Mouse (Mus musculus): Measurements from ENCODE around the gene Taf1d. TPM values are rescaled to one million over a fixed set of nuclear protein-coding genes. Genes with fewer than 3 reads are reported as not detected.

Taf1d gene
- 34.9 and 35.3 TPM in 2 replicates for polyA plus RNA-seq (2015; fragmentation: Nextera tagmentation; extraction: Ambion mirVana)

GRCm38 (mm10) chr9:15305503-15306397 is at the start of gene Taf1d:
Gene Taf1d, plus strand, starts transcription at chr9:15306214.
- Histone ChIP-seq H3K27ac (ENCODE audit: low read length) (peak within 1 kb of the TSS; percentile 92), H3K4me3 (ENCODE audit: low read depth, low read length) (peak within 1 kb of the TSS; percentile 82), H3K27me3 (replicated peaks; ENCODE audit: insufficient read depth, low read length) (no peaks in the 10 kb centered on the region), H3K4me2 (replicated peaks; ENCODE audit: low read depth, low read length) (peak within 1 kb of the TSS; percentile 90), H3K9ac (replicated peaks; ENCODE audit: low read depth) (peak within 1 kb of the TSS; percentile 88), H3K4me1 (ENCODE audit: insufficient read depth, low read depth, low read length) (peaks cover 17% of the 10 kb centered on the region), H3K9me3 (ENCODE audit: low read length) (no peaks in the 10 kb centered on the region), H3K36me3 (ENCODE audit: insufficient read depth, low read length) (peaks cover 11% of the 10 kb centered on the region; the same call in 1 of the 2 replicates)
- ATAC-seq: peak; percentile 96
- DNase-seq (ENCODE audit: low spot score): peak; percentile 96
- TF ChIP-seq CTCF (IDR thresholded peaks at IDR 0.05) (no peak; the same call in 1 of the 2 replicates), EP300 (IDR thresholded peaks at IDR 0.05) (no peak)
- 12% methylated on average over 45 of the region's 45 CpGs for WGBS

- DNase-seq (ENCODE audit: low spot score): no peak
- H3K4me3 ChIP-seq (ENCODE audit: low read depth, low read length): no peak overlapping the region
- H3K9me3 ChIP-seq (ENCODE audit: low read length): no peaks in the 10 kb centered on the region
- WGBS: 74% methylated on average over 3 of the region's 3 CpGs
- TF ChIP-seq EP300 (IDR thresholded peaks at IDR 0.05): no peak
- no peak for TF ChIP-seq CTCF (IDR thresholded peaks at IDR 0.05)
- no peaks in the 10 kb centered on the region for H3K4me1 ChIP-seq (ENCODE audit: insufficient read depth, low read depth, low read length)
- peaks cover 5% of the 10 kb centered on the region; the same call in 1 of the 2 replicates for H3K36me3 ChIP-seq (ENCODE audit: insufficient read depth, low read length)
- ATAC-seq: no peak
- H3K9ac ChIP-seq (replicated peaks; ENCODE audit: low read depth): no peak overlapping the region
- no peak overlapping the region for H3K27ac ChIP-seq (ENCODE audit: low read length)
- no peak overlapping the region for H3K4me2 ChIP-seq (replicated peaks; ENCODE audit: low read depth, low read length)
- H3K27me3 ChIP-seq (replicated peaks; ENCODE audit: insufficient read depth, low read length): no peaks in the 10 kb centered on the region
Measured at GRCm38 (mm10) chr9:15256214-15256613, 49.8 kb upstream of the Taf1d start.

- Histone ChIP-seq H3K4me3 (ENCODE audit: low read depth, low read length) (no peak overlapping the region), H3K9ac (replicated peaks; ENCODE audit: low read depth) (no peak overlapping the region), H3K4me2 (replicated peaks; ENCODE audit: low read depth, low read length) (no peak overlapping the region), H3K36me3 (ENCODE audit: insufficient read depth, low read length) (peaks cover 42% of the 10 kb centered on the region), H3K27ac (ENCODE audit: low read length) (no peak overlapping the region), H3K4me1 (ENCODE audit: insufficient read depth, low read depth, low read length) (no peaks in the 10 kb centered on the region), H3K27me3 (replicated peaks; ENCODE audit: insufficient read depth, low read length) (no peaks in the 10 kb centered on the region), H3K9me3 (ENCODE audit: low read length) (no peaks in the 10 kb centered on the region)
- TF ChIP-seq CTCF (IDR thresholded peaks at IDR 0.05): no peak
- no peak for TF ChIP-seq EP300 (IDR thresholded peaks at IDR 0.05)
- no peak for DNase-seq (ENCODE audit: low spot score)
- ATAC-seq: no peak
- WGBS: 83% methylated on average over 8 of the region's 8 CpGs
Measured at GRCm38 (mm10) chr9:15261980-15262379, 44.0 kb upstream of the Taf1d start.

- Histone ChIP-seq H3K27ac (ENCODE audit: low read length) (no peak overlapping the region), H3K4me3 (ENCODE audit: low read depth, low read length) (no peak overlapping the region), H3K4me2 (replicated peaks; ENCODE audit: low read depth, low read length) (no peak overlapping the region), H3K4me1 (ENCODE audit: insufficient read depth, low read depth, low read length) (no peaks in the 10 kb centered on the region), H3K27me3 (replicated peaks; ENCODE audit: insufficient read depth, low read length) (no peaks in the 10 kb centered on the region), H3K9me3 (ENCODE audit: low read length) (no peaks in the 10 kb centered on the region), H3K9ac (replicated peaks; ENCODE audit: low read depth) (no peak overlapping the region), H3K36me3 (ENCODE audit: insufficient read depth, low read length) (peaks cover 54% of the 10 kb centered on the region)
- ATAC-seq (no peak), DNase-seq (ENCODE audit: low spot score) (no peak)
- WGBS: 93% methylated on average over 10 of the region's 10 CpGs
- TF ChIP-seq EP300 (IDR thresholded peaks at IDR 0.05) (no peak), CTCF (IDR thresholded peaks at IDR 0.05) (no peak)
Measured at GRCm38 (mm10) chr9:15263487-15263886, 42.5 kb upstream of the Taf1d start.

- TF ChIP-seq CTCF (IDR thresholded peaks at IDR 0.05) (no peak), EP300 (IDR thresholded peaks at IDR 0.05) (no peak)
- no peak overlapping the region for H3K27ac ChIP-seq (ENCODE audit: low read length)
- DNase-seq (ENCODE audit: low spot score) (no peak), ATAC-seq (no peak)
- no peak overlapping the region for H3K4me3 ChIP-seq (ENCODE audit: low read depth, low read length)
- no peaks in the 10 kb centered on the region for H3K9me3 ChIP-seq (ENCODE audit: low read length)
- H3K36me3 ChIP-seq (ENCODE audit: insufficient read depth, low read length): peaks cover 40% of the 10 kb centered on the region
- no peak overlapping the region for H3K9ac ChIP-seq (replicated peaks; ENCODE audit: low read depth)
- H3K4me1 ChIP-seq (ENCODE audit: insufficient read depth, low read depth, low read length): no peaks in the 10 kb centered on the region; the same call in 1 of the 2 replicates
- no peak overlapping the region for H3K4me2 ChIP-seq (replicated peaks; ENCODE audit: low read depth, low read length)
- H3K27me3 ChIP-seq (replicated peaks; ENCODE audit: insufficient read depth, low read length): no peaks in the 10 kb centered on the region
- 88% methylated on average over 2 of the region's 2 CpGs for WGBS
Measured at GRCm38 (mm10) chr9:15273981-15274380, 32.0 kb upstream of the Taf1d start.

GRCm38 (mm10) chr9:15276855-15277254 is 29.2 kb upstream of the Taf1d start:
- no peak overlapping the region for H3K4me2 ChIP-seq (replicated peaks; ENCODE audit: low read depth, low read length)
- ATAC-seq: no peak
- H3K4me1 ChIP-seq (ENCODE audit: insufficient read depth, low read depth, low read length): peaks cover 8% of the 10 kb centered on the region; the same call in 1 of the 2 replicates
- H3K4me3 ChIP-seq (ENCODE audit: low read depth, low read length): no peak overlapping the region
- TF ChIP-seq CTCF (IDR thresholded peaks at IDR 0.05): no peak
- no peak for TF ChIP-seq EP300 (IDR thresholded peaks at IDR 0.05)
- no peak overlapping the region for H3K27ac ChIP-seq (ENCODE audit: low read length)
- WGBS: 93% methylated on average over 4 of the region's 4 CpGs
- no peak overlapping the region for H3K9ac ChIP-seq (replicated peaks; ENCODE audit: low read depth)
- no peaks in the 10 kb centered on the region for H3K27me3 ChIP-seq (replicated peaks; ENCODE audit: insufficient read depth, low read length)
- H3K36me3 ChIP-seq (ENCODE audit: insufficient read depth, low read length): peaks cover 18% of the 10 kb centered on the region
- no peaks in the 10 kb centered on the region for H3K9me3 ChIP-seq (ENCODE audit: low read length)
- DNase-seq (ENCODE audit: low spot score): no peak

All from lung, postnatal 0 days (tissue).